Mouse (Mus musculus): ENCODE data around the gene Pitx2. TPM values are rescaled to one million over a fixed set of nuclear protein-coding genes. Genes with fewer than 3 reads are reported as not detected.

Gene Pitx2
- total RNA-seq, 4 experiments from 2014 or later = 4.0 to 6.1 (median 5.5) TPM

DNA sequence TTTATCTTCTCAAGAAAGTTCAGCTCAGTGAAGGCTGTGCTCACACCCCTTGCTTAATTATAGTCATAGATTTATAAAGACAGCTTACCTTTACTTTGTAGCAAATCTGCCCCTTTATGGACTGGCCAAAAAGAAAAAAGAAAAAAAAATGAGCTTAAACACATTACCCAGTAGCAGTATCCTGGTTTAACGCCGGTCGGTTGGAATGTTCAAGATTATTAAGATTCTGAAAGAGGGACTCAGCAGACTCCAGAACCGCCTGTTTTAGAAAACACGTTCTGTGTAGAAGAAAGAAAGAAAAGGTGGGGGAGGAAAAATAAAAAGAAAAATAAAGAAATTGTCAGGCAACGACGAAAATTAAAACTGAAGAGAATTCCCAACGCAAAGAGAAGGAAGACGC is 16.8 kb downstream of the Pitx2 start:
- no peak for DNase-seq (ENCODE audit: low spot score in 2 of 2)

DNA sequence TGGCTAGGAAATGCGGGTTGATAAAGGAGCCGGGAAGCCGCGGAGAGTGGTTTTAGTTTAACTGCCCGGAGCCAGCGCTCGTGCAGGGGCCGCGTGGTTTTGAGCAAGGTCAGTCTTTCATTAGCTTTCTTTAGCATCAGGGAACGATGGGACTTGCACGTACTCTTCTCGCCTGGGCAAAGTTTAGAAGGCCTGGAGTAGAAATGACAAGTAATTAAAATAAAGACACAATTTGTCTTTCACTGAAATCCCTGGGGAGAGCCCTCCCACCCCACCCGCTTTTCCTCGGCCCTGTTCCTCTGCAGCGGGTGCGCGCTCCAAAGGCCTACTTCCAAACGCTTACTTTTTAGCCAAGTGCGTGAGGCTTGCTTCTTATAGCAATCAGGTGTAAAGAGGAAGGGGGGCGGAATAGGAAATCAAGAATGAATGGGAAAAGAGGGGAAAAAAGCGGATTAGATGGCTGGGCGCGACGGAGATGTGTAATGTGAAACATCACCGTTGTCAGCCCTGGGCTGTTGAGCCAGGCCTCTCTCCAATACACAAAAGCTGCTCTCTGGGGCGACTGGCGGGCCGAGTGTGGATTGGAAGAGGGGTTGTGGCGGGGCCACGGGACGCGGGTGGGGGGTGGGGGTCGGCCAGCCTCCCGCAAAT is 17.4 kb downstream of the Pitx2 start:
- no peak for DNase-seq (ENCODE audit: low spot score in 2 of 2)

DNA sequence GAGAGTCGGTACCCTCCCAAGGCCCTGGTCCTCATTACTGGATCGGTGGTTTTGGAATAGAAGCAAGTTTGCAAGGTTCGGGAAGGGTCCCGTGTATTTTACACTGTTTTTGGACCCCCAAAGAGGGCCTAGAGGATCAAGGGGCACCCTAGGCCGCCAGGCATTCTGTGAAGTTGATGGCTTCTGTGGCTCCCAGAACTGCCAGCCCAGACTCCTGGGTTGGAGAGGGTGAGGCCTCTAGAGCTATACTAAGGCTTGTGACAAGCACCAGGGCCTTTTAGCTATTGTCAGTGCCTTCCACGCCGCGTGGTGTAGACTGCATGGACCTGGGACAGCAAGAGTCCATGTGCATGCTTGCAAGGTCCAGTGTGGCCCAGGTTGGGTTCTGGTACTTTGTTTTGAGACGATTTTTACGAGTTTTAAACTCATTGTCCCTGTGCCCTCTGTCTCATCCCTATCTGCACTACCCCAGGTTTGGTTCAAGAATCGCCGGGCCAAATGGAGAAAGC is 18.2 kb downstream of the Pitx2 start:
- no peak for DNase-seq (ENCODE audit: low spot score in 2 of 2)

DNA sequence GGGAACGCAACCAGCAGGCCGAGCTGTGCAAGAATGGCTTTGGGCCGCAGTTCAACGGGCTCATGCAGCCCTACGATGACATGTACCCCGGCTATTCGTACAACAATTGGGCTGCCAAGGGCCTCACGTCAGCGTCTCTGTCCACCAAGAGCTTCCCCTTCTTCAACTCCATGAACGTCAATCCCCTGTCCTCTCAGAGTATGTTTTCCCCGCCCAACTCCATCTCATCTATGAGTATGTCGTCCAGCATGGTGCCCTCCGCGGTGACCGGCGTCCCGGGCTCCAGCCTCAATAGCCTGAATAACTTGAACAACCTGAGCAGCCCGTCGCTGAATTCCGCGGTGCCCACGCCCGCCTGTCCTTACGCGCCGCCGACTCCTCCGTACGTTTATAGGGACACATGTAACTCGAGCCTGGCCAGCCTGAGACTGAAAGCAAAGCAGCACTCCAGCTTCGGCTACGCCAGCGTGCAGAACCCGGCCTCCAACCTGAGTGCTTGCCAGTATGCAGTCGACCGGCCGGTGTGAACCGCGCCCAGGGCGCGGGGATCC is 18.8 kb downstream of the Pitx2 start:
- no peak for DNase-seq (ENCODE audit: low spot score in 2 of 2)

DNA sequence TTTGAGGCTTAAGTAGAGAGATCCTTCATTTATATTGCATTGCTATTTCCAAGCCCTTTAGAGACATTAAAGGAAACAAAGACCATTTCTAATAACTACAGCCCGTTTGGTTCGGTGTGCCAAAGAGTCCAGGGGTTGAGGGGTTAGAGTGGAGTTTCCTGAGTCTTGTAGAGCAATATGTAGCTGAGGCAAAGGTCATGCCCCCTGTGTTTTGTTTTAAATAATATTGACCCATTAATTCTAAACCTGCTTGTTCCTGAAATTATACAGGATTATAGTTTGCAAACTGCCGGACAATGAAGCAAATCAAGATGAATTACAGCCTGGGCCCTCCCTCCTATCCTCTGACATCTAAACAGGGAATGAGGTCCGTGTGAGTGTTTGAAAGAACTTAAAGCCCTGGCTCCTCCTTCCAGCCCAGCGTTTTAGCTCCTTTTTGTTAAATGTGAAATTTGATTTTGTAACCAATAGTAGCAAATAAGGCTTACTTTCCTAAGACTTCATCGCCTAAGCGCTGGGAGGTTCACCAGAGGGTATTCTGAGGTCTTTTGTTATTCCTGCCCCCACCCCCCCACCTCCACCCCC is 20.5 kb downstream of the Pitx2 start:
- DNase-seq (ENCODE audit: low spot score in 2 of 2) = no peak

DNA sequence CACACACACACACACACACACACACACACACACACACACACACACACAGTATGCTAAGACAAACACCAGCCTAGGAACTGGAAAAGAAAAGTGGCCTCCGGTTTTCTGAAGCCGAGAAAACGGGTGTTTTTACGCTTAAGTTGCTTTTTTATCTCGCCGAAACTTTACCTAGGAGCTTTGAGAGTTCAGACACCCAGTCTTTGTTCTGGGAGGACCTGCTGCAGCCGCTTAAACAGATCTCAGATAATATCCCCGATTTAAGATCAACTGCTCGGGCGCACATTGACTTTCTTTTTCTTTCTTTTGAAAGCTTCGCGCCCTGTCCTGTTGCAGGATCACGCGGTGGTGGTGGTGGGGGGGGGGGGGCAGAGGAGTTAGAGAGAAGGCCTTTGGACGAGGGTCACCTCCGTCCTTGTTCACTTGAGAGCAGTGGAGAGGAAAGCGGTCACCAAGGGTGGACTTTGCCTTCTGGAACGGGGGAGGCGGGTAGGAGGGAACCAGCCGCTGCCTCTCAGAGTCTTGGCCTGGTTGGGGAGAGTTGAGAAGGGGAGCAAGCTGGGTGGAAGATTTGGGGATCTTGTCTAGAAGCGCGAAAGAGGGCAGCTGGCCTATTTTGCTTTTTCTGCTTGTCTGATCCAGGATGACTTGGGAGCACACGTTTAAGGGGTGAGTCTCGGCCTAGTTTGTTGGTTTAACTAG is 21.2 kb downstream of the Pitx2 start:
- no peak for DNase-seq (ENCODE audit: low spot score in 2 of 2)

DNA sequence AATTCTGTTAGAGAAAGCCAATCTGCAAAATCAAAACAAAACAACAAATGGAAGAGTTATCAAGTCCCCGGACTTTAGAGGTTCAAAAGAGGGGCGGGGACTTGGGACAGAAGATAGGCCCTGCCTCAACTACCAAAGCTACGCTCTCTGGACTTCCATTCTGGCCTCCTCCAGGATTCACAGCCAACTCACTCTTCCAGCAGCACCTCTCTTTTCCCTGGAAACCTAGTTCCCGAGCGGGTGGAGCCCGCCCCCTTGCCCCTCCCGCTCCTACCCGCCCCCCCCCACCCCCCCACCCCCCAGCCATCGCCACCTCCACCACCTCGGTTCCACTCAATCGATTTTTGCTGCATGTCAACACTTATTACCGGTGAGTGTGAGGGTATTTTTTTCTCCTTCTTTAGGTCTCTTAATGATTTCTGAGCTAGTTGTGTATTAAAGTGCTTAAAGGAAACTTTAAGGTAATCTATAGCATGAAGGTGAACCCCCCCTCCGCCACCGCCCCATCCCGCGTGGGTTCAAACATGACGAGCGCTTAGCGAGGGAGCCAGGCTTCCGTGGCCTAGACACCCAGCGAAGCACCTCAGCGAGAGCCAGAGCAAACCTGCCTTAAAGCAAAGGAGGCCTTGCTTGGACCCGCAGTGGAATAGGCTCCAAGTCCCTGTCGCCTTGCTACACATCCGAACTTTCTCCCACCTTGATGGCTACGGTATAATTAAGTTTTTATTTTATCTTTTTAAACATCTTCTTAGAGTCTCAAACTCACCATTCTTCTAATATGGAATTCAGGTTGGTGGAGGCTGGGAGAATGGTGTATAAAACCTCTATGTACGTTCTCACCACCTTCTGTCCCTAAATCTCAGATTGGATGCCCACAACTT is 21.9 kb downstream of the Pitx2 start:
- DNase-seq (ENCODE audit: low spot score in 2 of 2) = no peak

DNA sequence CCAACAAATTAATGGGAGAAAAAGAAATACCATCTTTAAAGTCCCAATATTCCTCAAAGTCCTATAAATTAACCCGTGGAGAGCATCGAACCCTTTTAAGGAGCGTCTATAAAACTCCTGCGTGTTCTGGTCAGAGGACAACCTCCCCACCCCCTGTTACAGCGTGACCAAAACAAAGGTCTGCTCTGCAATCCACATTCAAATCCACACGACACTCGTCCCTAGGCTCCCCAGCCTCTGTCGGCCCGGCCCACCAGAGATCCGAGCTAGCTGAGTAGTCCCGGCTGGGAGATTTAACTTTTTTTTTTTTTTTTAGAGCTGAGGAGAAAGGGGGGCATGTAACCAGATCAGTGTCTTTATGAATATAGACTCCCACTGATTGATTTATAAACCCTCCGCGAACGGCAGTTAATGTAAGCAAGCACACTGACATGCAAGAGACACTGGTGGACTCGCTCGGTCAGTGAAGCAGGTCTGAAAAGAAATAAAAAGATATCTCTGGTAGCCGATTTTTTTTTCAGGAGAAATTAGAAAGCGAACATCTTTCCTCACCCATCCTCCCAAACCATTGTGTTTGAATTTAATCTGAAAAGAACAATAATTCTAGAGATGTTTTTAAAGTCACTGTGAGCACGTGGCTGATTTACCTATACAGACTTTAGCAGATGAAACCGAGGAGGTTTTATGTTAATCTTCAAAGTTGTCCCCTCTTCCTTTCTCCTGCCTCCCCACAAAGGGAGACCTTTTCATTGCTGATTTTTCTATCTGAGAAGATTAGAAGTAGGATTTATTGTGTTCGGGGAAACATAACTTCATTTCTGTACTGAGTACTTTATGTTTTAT is 23.0 kb downstream of the Pitx2 start:
- no peak for DNase-seq (ENCODE audit: low spot score in 2 of 2)

DNA sequence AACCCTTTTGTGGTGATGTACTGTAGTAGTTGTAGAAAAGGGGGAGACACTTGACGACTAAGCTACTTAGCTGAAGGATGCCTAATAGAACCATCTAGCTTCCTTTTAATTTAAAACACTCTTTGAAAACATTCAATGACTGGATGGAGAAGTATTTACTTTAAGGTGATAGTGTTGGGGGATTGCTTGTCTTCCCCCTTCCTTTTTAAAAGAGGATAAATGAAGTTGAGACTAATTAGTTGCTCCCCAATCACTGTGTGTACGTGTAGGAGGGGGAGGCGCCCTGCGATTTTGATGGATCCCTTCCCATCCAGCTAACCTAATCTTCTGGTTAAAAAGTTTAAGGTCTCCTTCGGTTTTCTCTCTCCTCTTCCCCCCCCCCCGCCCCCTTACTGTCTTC is 23.7 kb downstream of the Pitx2 start:
- no peak for DNase-seq (ENCODE audit: low spot score in 2 of 2)

DNA sequence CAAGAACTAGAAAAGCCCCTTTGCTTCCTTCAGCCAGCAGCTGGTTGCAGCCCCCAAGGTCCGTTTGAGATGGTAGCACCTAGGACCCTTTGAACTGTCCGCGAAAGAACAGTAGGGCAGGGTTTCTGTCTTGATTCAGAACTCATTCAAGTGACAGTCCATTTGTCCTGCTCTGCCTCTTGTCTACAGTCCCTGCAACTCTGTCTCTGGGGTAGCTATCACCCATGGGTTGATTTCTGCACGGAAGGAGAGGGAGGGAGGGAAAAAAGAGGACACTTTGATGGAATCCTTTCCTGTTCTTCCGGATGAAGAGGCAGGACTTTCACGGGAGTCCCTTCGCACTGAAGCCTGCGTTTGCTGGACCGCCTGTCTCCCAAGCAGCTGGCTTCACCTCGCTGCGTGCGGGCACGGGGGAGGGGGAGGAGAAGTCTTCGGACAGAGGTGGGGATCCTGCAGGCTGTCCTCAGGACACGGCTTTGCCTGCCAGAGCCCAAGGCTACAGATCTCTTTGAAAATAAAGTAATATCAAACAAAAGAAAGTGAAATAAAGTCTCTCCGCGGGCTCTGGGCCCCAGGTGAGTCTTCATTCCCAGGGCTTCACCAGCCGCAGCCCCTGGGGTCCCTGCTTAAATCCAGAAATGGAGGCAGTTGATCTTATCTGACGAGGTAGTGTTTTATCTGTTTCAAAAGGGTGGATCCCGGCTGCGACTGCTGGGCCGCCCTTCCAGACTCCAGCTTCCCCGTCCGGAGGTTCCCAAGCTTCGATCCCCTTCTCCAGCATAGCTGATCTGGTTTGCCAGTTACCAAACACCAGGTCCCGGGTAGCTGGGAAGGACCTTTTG is 24.5 kb downstream of the Pitx2 start:
- DNase-seq (ENCODE audit: low spot score in 2 of 2) = no peak

DNA sequence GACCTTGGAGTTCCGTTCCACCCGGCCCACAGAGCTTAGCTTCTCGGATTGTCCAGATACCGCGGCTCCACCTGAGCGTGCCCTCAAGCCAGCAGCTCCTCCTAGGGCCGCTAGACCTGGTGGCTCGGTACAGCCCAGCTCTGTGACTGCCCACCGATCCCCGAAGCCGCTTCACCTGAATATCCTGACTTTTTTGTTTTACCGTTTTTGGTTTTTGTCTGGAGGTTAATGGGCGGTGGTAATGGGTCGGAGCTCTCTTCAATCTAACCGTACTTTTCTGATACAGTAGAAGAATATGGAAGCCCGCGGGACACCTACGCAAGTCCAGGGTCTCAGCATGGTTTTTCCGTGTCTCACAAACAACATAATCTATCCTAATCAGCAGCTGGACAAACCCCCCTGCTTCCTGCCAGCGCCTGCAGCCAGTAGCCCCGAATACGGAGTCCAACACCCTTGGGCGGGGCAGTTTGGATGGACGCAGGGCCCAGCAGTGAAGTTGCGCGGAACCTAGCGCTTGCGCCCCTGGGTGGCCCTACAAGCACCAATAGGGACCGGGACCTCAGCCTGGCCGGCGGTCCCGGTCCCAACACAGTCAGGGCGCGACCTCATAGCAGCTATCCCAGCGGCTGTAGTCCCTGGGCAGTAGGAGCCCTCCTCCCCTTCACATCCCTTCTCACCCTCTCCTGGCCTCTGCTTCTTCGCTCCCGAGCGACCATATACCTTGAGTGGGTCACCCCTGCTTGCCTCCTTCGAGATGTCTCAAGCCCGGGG is 25.3 kb downstream of the Pitx2 start:
- DNase-seq (ENCODE audit: low spot score in 2 of 2) = no peak

DNA sequence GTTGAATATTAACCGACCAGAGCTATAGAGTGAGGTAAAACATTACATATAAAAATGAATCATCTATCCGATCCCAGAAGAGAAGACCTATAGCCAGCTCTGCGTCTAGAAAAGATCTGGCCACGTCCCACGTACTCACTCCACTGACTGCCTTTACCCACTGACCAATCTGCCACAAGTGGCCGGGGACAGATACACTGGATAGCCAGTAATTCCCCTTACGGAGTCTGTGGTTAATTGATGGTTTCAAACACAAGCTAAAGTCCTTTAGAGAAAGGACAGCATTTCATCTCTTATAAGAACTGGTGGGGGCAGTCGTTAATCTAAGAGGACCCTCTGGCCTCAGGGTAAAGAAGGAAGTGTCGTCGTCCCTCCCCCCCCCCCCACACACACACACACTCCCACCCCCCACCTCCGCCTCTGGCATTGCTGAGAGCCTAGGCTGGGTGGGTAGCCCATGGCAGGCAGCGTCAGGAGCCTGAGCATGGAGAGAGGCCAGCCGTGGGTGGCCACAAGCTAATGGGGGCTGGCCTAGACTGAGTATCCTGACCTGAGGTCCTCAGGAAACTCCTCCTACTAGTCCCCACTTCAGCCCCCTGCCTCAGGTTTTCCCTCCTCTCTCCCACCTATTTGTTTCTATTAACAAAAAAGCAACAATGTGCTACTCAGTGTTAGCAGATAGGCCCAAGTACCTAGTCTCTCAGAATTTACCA is 26.1 kb downstream of the Pitx2 start:
- no peak for DNase-seq (ENCODE audit: low spot score in 2 of 2)

DNA sequence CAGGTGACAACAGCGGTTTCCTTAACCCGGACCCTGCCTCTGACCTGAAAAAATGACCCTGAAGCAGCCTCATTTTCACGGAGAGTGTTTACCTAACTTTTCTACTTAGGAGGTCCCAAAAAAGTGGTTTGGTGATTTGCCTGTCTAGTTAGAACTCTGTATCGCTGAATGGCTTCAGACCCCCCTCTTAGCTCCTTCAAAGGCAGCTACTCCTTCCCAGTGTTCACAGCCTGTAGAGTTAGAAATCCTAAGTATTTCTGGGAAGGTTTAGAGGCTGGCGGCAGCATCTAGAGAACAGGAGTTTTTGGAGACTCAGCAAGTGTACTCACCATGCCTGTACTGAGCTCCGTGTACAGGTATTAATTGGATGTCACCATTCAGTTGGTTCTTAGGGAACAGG is 27.0 kb downstream of the Pitx2 start:
- DNase-seq (ENCODE audit: low spot score in 2 of 2) = no peak

DNA sequence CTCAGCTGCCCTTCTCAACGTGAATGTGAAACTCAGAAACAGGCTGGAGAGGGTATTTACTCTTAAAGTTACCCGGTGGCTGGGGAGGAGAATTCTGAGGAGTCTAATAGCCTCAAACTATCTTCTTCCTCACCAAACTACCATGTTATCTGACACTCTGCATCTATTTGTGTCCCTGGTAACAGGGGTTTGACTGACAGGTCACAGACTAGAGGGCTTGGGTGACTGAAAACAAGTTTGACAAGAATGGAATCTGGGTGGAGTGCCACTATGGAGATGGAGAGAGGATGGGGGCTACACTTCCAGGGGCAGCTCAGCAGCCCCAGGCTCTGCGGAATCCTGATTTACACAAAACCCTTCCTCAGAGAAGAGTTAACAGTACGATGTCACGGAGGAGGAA is 27.7 kb downstream of the Pitx2 start:
- no peak for DNase-seq (ENCODE audit: low spot score in 2 of 2)

DNA sequence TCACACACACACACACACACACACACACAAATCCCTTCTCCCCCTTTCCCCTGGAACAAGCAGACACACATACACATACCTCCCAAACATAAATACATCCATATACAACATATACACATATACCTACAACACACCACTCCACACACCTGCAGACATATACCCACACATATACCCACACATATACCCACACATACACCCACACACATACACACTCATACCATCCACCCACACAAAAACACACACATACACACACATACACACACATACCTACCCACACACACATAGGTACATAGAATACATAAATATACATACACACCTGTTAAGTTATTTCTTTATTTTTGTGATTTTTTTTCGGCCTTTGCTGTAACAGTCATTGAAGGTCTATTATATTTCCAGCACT is 38.3 kb downstream of the Pitx2 start:
- no peak for DNase-seq (ENCODE audit: low spot score in 2 of 2)

DNA sequence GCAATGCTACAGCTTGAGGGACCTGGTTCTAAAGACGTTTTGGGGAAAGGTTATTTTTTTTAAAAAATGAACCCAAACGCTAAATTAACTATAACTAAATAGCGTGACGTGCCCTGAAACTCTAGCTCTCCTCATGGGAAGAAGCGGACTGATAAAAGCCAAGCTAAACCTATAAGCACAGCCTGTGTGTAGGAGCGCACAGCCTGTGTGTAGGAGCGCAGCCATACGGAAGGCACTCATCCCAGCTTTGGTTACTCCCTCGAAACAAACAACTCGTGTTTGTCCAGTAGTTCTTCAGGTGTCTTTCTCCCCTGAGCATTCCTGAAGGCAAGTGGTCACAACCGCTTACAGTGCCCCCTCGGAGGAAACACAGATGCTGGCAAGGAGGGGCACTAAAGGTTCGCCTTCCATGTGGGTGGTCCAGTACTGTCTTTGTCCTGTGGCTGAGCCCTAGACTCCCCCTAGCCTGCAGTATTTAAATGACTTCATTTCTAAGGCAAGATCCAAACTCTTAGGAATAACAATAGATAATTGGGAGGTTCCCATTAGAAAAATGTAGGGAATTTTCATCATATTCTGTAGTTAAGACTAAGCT is 39.1 kb downstream of the Pitx2 start:
- no peak for DNase-seq (ENCODE audit: low spot score in 2 of 2)

DNA sequence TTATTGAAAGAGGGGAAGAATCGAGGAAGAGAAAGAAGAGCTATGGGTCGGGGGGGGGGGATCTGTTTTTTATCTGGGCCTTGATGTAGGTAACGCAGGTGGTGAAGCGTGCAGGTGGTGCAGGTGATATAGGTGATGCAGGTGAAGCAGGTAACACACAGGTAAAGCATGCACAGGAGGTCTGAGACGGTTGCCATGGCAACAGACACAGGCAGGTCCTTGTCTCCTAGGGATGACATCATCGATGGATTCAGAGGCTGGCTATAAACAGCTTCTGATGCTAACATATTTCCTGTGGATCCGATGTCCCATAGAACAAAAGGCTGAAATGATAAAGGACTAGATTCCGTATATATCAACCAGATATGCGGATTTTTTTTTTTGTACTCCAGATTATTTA is 51.3 kb downstream of the Pitx2 start:
- no peak for DNase-seq (ENCODE audit: low spot score in 2 of 2)

DNA sequence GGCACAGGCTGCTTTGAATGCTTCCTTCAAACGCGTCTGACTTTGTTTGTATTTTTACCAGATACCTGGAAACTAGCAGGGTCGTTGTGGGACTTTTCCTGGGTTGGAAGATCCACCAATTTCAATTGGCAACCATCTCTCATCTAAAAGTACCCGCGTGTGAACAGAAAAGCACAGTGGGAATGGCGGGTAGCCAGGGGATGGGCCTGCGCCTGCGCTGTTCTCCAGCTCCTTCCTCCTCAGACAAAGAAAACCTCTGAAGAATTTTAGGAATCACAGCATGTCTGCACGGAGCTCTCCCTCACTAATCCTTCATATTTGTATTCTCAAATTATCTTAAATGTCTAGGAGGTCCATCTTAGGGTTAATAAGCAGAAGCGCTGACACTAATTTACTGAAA is 54.6 kb downstream of the Pitx2 start:
- no peak for DNase-seq (ENCODE audit: low spot score in 2 of 2)

All from gastrocnemius, adult 8-10 months (tissue).